Mouse (Mus musculus) forebrain, embryonic 12.5 days (tissue): ENCODE data around the gene Fzd4. TPM values are rescaled to one million over a fixed set of nuclear protein-coding genes. Genes with fewer than 3 reads are reported as not detected.

Source experiments
- ATAC-seq: fragments of 200-750 bp; cut with Nextera tagmentation; 2 replicates; pipeline ENCODE4 v1.8.0; 2017; ENCODE audit warnings: moderate TSS enrichment; ENCODE audit not compliant: low FRiP score
- H3K27ac ChIP-seq: fragments of 300-500 bp; sonication (generic); 2 replicates; pipeline ENCODE4 v1.5.1; 2016; ENCODE audit warnings: mild to moderate bottlenecking
- H3K27me3 ChIP-seq: fragments of 300-500 bp; sonication (generic); 2 replicates; pipeline ENCODE4 v1.6.1; 2016; ENCODE audit warnings: mild to moderate bottlenecking
- H3K36me3 ChIP-seq: fragments of 300-500 bp; sonication (generic); replicated peaks from 2 replicates; pipeline ENCODE4 v1.6.1; 2016; ENCODE audit warnings: mild to moderate bottlenecking
- H3K4me1 ChIP-seq: fragments of 300-500 bp; sonication (generic); 2 replicates; pipeline ENCODE4 v1.6.1; 2016
- H3K4me2 ChIP-seq: fragments of 300-500 bp; sonication (generic); 2 replicates; pipeline ENCODE4 v1.6.1; 2016; ENCODE audit warnings: mild to moderate bottlenecking, moderate library complexity
- H3K4me3 ChIP-seq: fragments of 300-500 bp; sonication (generic); replicated peaks from 2 replicates; pipeline ENCODE4 v1.5.1; 2016; ENCODE audit warnings: mild to moderate bottlenecking
- H3K9ac ChIP-seq: fragments of 300-500 bp; sonication (generic); 2 replicates; pipeline ENCODE4 v1.6.1; 2016; ENCODE audit warnings: mild to moderate bottlenecking
- H3K9me3 ChIP-seq: fragments of 300-500 bp; sonication (generic); 2 replicates; pipeline ENCODE4 v1.6.1; 2016
- WGBS: fragments of 180-500 bp; shearing (Covaris S2); methylation state at CpG from one replicate; pipeline ENCODE4 v1.1.7; 2016; 5-methylcytosine and 5-hydroxymethylcytosine counted together
- polyA plus RNA-seq: library from polyadenylated mRNA; unstranded; fragments of >200 nt; fragmentation: Nextera tagmentation; extraction: Ambion mirVana; gene quantifications from 2 replicates; pipeline ENCODE4 v1.2.1, GENCODE M21; 2016

Gene Fzd4
- 2.4 and 3.3 TPM in 2 replicates for polyA plus RNA-seq

GRCm38 (mm10) chr7:89404081-89404733, at the start of gene Fzd4, which contains the start of gene Tmem135:
Fzd4 (plus strand) TSS chr7:89404355.
Tmem135 (minus strand) TSS chr7:89404222.
- under 1% methylated on average over 61 of the region's 62 CpGs for WGBS

GRCm38 (mm10) chr7:89355519-89356255, 48.5 kb upstream of the Fzd4 start:
- 84% methylated on average over 8 of the region's 8 CpGs for WGBS
- H3K9me3 ChIP-seq, result no peaks in the 10 kb centered on the region
- ATAC-seq, result no peak
- no peak overlapping the region for H3K4me2 ChIP-seq
- H3K9ac ChIP-seq, result no peak overlapping the region
- no peaks in the 10 kb centered on the region for H3K27me3 ChIP-seq
- H3K36me3 ChIP-seq, result no peaks in the 10 kb centered on the region
- no peaks in the 10 kb centered on the region for H3K4me1 ChIP-seq
- H3K27ac ChIP-seq, result no peak overlapping the region
- H3K4me3 ChIP-seq, result no peak overlapping the region

More at GRCm38 (mm10) chr7:89404081-89404733, at the start of gene Fzd4, which contains the start of gene Tmem135:
- peak; percentile 96 for ATAC-seq
- H3K4me3 ChIP-seq, result peak within 1 kb of the TSS; percentile 66
- H3K4me1 ChIP-seq, result peaks cover 24% of the 10 kb centered on the region
- H3K9me3 ChIP-seq, result no peaks in the 10 kb centered on the region
- H3K27ac ChIP-seq, result peak within 1 kb of the TSS; percentile 75
- peaks cover 40% of the 10 kb centered on the region for H3K27me3 ChIP-seq
- H3K9ac ChIP-seq, result peak within 1 kb of the TSS; percentile 76
- H3K4me2 ChIP-seq, result peak within 1 kb of the TSS; percentile 99
- H3K36me3 ChIP-seq, result no peaks in the 10 kb centered on the region

- H3K4me3 ChIP-seq, result no peak overlapping the region
- 79% methylated on average over 4 of the region's 4 CpGs for WGBS
- no peaks in the 10 kb centered on the region for H3K27me3 ChIP-seq
- no peak overlapping the region for H3K9ac ChIP-seq
- H3K36me3 ChIP-seq, result no peaks in the 10 kb centered on the region
- no peak overlapping the region for H3K4me2 ChIP-seq
- no peak for ATAC-seq
- no peak overlapping the region for H3K27ac ChIP-seq
- H3K4me1 ChIP-seq, result no peaks in the 10 kb centered on the region
- H3K9me3 ChIP-seq, result no peaks in the 10 kb centered on the region
These were observed 47.8 kb upstream of the Fzd4 start for GRCm38 (mm10) chr7:89356307-89356706.

GRCm38 (mm10) chr7:89363975-89364374, 40.2 kb upstream of the Fzd4 start:
- Histone ChIP-seq H3K27me3 (no peaks in the 10 kb centered on the region), H3K27ac (no peak overlapping the region), H3K36me3 (no peaks in the 10 kb centered on the region), H3K9ac (no peak overlapping the region), H3K4me1 (peaks cover 3% of the 10 kb centered on the region; the same call in 1 of the 2 replicates), H3K9me3 (no peaks in the 10 kb centered on the region), H3K4me3 (no peak overlapping the region), H3K4me2 (no peak overlapping the region)
- WGBS, result 85% methylated on average over 5 of the region's 5 CpGs
- ATAC-seq, result no peak

GRCm38 (mm10) chr7:89365135-89365880, 38.8 kb upstream of the Fzd4 start:
- no peak for ATAC-seq
- no peak overlapping the region for H3K27ac ChIP-seq
- H3K9me3 ChIP-seq, result no peaks in the 10 kb centered on the region
- H3K4me1 ChIP-seq, result peaks cover 3% of the 10 kb centered on the region; the same call in 1 of the 2 replicates
- no peak overlapping the region for H3K9ac ChIP-seq
- 69% methylated on average over 10 of the region's 10 CpGs for WGBS
- H3K4me2 ChIP-seq, result no peak overlapping the region
- H3K27me3 ChIP-seq, result no peaks in the 10 kb centered on the region
- H3K4me3 ChIP-seq, result no peak overlapping the region
- no peaks in the 10 kb centered on the region for H3K36me3 ChIP-seq

- peaks cover 3% of the 10 kb centered on the region; the same call in 1 of the 2 replicates for H3K4me1 ChIP-seq
- no peak overlapping the region for H3K4me2 ChIP-seq
- H3K27ac ChIP-seq, result no peak overlapping the region
- H3K9me3 ChIP-seq, result no peaks in the 10 kb centered on the region
- H3K36me3 ChIP-seq, result no peaks in the 10 kb centered on the region
- H3K27me3 ChIP-seq, result no peaks in the 10 kb centered on the region
- H3K4me3 ChIP-seq, result no peak overlapping the region
- no peak for ATAC-seq
- 27% methylated on average over 3 of the region's 3 CpGs for WGBS
- H3K9ac ChIP-seq, result no peak overlapping the region
These were observed 36.5 kb upstream of the Fzd4 start for GRCm38 (mm10) chr7:89367643-89368042.

GRCm38 (mm10) chr7:89370086-89370485, 34.1 kb upstream of the Fzd4 start:
- no peak overlapping the region for H3K4me2 ChIP-seq
- H3K27me3 ChIP-seq, result no peaks in the 10 kb centered on the region
- no peak overlapping the region for H3K27ac ChIP-seq
- WGBS, result 80% methylated on average over 1 of the region's 1 CpGs
- no peak overlapping the region for H3K9ac ChIP-seq
- H3K9me3 ChIP-seq, result no peaks in the 10 kb centered on the region
- peaks cover 2% of the 10 kb centered on the region; the same call in 1 of the 2 replicates for H3K4me1 ChIP-seq
- no peak for ATAC-seq
- H3K36me3 ChIP-seq, result no peaks in the 10 kb centered on the region
- H3K4me3 ChIP-seq, result no peak overlapping the region

- 56% methylated on average over 1 of the region's 1 CpGs for WGBS
- Histone ChIP-seq H3K4me1 (no peaks in the 10 kb centered on the region), H3K4me2 (no peak overlapping the region), H3K36me3 (no peaks in the 10 kb centered on the region), H3K27me3 (no peaks in the 10 kb centered on the region), H3K9me3 (no peaks in the 10 kb centered on the region), H3K27ac (no peak overlapping the region), H3K9ac (no peak overlapping the region), H3K4me3 (no peak overlapping the region)
- ATAC-seq, result no peak
These were observed 33.2 kb upstream of the Fzd4 start for GRCm38 (mm10) chr7:89370917-89371316.

GRCm38 (mm10) chr7:89371623-89372295, 32.4 kb upstream of the Fzd4 start:
- Histone ChIP-seq H3K36me3 (no peaks in the 10 kb centered on the region), H3K9ac (no peak overlapping the region), H3K9me3 (no peaks in the 10 kb centered on the region), H3K4me2 (no peak overlapping the region), H3K4me3 (no peak overlapping the region), H3K4me1 (no peaks in the 10 kb centered on the region), H3K27me3 (no peaks in the 10 kb centered on the region), H3K27ac (no peak overlapping the region)
- WGBS, result 82% methylated on average over 6 of the region's 6 CpGs
- no peak for ATAC-seq

- Histone ChIP-seq H3K9me3 (no peaks in the 10 kb centered on the region), H3K4me1 (no peaks in the 10 kb centered on the region), H3K36me3 (no peaks in the 10 kb centered on the region), H3K4me2 (no peak overlapping the region), H3K4me3 (no peak overlapping the region), H3K9ac (no peak overlapping the region), H3K27me3 (no peaks in the 10 kb centered on the region), H3K27ac (no peak overlapping the region)
- 48% methylated on average over 7 of the region's 7 CpGs for WGBS
- ATAC-seq, result no peak
These were observed 23.0 kb upstream of the Fzd4 start for GRCm38 (mm10) chr7:89380935-89381705.

- Histone ChIP-seq H3K36me3 (no peaks in the 10 kb centered on the region), H3K9ac (no peak overlapping the region), H3K4me1 (no peaks in the 10 kb centered on the region), H3K27ac (no peak overlapping the region), H3K4me2 (no peak overlapping the region), H3K4me3 (no peak overlapping the region), H3K9me3 (no peaks in the 10 kb centered on the region), H3K27me3 (no peaks in the 10 kb centered on the region)
- WGBS, result 98% methylated on average over 3 of the region's 3 CpGs
- ATAC-seq, result no peak
These were observed 21.3 kb upstream of the Fzd4 start for GRCm38 (mm10) chr7:89382892-89383291.
